Mouse (Mus musculus): ENCODE measurements at regions not wholly inside any gene's neighbourhood (a gene's known extent, or its start where the extent isn't known, plus 50 kb on each side); places are given as distances from the start of the nearest gene placed in this dataset.
A peak's percentile ranks its signal among the peaks of the same experiment; 100 is the strongest.

DNA sequence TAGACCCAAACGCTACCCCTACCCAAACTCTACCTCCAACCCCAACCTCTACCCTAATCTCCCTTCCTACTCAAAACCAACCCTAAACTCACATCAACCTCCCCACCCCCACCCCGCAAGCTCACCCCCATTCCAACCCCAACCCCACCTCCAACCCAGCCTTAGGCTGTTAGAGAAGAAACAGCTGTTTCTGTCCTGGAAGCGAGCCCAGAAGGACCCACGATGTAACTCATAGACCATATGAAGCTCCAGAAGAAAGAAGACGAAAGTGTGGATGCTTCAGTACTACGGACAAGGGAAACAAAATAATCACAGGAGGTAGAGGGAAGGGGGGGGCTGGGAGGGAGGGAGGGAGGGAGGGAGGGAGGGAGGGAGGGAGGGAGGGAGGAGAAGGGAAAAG lies 58.4 kb downstream of the Sox11 start:
- no peak for DNase-seq (ENCODE audit: low read depth, low spot score)

DNA sequence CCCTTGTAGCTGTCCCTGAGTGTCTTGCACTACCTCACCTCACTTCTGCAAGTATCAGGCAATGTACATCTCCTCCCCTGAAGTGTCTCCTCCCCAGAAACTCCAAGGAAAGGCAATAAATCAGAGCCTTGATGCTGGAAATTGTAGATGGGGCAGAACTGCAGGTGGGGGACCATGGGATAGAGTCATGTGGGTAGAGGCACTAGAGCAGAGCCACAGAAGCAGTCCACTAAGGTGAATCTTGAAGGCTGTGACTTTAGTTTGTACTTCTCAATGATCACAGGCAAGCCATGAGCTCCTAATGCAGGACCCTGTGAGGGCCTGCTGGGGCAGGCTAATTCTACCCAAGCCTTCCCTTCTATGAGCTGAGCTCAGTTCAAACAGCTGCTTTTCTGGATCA lies 80.4 kb downstream of the Sox11 start:
- no peak for DNase-seq (ENCODE audit: low read depth, low spot score)

DNA sequence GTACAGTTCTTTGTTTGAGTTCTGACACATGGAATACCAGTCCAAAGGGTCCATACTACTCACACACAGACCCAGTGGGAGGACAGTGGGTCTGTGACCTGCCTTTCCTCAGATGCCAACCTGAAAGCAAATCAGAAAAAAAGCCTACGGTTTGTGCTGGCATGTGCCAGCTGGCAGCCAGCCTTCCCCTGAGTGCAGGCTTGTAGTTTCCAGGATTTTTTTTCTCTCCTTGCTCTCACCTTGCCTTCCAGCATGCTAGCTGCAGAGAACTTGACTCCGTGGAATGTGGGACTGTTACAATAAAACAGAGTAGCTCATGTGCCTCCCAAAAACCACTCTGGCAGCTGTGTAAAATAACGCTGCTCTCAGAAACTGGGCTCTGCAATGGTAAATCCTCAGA lies 88.2 kb downstream of the Sox11 start:
- DNase-seq (ENCODE audit: low read depth, low spot score): no peak

DNA sequence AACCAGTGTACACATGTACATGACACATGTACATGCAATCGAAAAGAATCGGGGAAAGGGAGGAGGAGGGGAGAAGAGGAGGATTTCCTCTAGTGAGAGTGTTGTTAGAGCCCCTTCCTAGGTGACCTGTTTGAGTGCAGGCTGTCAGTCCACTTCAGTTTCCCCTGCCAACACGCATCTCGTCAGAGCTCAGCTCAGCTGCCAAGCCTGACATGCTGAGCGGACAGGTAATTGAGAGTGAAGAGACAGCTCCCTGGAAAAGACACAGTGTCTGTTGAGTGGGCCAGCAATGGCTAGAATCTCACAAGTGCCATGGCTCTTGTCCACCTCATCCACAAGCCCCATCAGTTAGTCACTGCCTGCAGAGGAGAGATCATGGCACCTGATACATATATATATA lies 90.9 kb downstream of the Sox11 start:
- DNase-seq (ENCODE audit: low read depth, low spot score): no peak

DNA sequence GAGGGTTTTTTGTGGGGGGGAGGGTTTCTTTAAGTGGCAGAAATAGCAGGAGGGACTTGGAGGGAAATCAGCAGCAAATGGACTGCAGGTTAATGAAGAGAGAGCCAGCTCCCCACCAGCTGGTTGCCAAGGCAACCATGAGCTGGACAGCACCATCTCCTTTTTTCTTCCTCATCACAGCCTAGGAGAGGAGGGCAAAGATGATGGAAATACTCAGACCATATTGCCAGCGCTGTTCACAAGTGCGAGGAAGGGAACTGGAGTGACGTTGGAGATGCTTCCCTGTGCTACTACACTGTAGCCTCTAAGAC lies 93.9 kb downstream of the Sox11 start:
- no peak for DNase-seq (ENCODE audit: low read depth, low spot score)

DNA sequence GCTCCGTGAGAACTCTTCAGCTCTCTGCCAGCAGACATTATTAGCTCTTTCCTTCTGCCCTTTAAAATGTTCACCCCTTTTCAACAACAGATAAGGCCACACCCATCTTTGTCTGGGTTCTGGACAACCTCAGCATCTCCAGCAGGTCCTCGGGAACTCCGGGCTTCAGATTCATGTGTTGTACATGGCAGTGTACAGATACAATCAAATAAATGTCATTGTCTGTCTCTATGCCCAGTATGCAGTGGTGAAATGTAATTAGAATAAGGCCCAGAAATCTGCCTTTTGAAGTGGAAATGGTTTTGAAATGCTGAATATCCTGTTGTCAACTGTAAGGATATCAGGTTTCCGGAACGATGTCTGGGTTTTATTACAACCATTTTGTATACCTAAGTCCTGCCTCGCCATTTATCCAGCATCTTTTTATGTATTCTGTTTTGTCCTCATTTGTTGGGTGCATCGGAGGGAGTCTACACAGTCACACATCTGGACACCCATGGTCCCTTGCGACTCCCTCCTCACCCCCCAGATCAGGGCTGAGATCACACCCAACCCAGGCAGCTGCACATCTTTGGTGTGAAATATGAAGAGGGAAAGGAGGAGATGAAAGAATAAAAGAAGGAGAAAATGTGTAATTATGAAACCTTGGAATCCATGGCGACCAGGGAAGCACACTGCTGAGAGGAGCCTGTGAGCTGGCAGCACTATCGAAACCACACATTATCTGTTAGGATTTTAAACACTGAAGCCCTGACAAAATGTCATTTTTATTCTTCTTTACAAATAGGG lies 94.4 kb downstream of the Sox11 start:
- no peak for DNase-seq (ENCODE audit: low read depth, low spot score)

DNA sequence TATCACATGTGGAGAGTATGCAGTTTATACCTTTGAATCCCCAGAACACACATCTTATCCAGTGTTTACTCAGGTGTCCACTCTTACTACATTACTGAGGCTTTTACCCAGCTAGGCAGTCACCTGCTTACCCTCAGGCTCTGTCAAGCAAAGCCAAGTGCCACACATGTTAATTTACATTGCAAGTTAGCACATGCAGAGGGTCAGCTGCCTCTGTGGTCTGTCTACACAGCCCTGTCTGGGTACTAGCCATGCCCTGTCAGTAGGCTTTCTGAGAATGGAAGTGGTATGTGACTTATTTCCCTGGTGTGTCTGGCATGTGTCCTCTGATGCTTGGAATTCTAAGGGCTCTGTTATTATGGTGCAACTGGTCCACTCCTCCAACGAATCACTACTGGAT lies 106.6 kb downstream of the Sox11 start:
- no peak for DNase-seq (ENCODE audit: low read depth, low spot score)

DNA sequence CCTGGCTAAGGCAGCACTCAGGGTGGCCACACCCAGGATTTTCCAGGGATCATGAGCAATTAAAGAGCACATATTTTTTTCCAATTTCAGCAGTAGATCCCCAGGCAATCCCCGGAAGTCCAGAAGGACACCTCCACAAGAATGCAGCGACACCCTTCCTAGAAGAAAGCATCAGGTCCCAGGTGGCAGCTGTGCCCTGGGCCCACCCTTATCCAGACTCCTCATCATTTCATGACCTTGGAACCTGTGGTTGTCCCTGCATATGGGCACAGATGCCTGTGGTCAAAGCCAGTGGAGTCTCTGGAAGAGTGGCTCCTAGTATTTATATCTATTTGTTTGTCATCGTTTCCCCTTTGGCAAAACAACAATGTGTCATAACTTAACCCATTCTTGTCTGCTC lies 120.8 kb downstream of the Sox11 start:
- DNase-seq (ENCODE audit: low read depth, low spot score): no peak

DNA sequence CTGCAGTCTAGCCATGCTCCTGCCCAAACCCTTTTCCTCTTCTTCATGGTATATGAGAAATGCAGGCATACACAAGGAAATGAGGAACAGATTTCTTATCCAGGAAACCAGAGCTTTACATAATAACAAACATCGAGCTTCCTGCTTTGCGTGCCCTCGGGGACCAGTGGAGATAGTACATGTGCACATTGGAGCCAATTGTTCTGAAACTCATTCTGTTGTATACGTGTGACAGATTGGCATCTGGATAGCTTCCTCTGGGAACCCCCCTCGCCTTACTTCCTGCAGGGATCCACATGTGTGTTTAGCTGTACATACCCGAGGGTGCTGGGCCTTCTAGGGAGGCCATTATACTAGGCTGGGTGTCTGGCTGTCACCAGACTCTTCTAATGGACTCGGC lies 141.2 kb downstream of the Sox11 start:
- DNase-seq (ENCODE audit: low read depth, low spot score): no peak

DNA sequence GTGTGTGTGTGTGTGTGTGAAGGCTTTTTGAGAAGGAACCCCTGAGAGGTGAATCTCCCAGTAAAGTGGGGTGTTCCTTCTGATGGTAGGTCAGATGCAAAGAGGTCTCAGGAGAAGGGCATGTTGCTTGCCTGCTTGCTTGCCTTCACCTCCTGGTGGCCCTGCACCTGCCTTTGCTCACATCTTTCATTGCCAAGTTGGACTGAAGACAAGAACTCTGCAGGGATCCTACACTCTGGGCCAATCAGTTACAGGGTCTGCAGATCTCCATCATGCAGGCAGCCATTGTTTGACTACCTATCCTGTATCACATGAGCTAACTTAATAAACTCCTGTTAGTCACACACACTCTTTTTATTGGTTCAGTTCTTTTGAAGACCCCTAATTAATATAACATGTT lies 148.4 kb downstream of the Sox11 start:
- no peak for DNase-seq (ENCODE audit: low read depth, low spot score)

DNA sequence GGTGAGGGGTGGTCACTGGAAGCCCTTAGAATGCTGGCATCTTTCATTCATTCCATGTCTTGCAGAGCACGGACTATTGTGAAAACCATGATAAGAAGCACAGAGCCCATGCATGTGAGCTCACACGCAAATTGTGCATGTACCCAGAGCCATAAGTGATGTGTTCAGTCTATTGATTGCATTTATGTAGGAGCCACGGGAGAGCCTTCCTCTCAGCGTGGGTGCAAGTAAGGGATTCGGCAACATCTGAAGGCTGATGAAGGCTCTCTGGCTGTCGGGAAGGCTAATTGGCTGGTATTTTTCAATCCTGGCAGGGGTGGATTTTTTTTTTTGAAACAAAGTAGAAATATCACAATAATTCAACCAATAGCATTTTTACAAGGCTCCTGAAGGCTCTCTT lies 150.5 kb downstream of the Sox11 start:
- DNase-seq (ENCODE audit: low read depth, low spot score): no peak

DNA sequence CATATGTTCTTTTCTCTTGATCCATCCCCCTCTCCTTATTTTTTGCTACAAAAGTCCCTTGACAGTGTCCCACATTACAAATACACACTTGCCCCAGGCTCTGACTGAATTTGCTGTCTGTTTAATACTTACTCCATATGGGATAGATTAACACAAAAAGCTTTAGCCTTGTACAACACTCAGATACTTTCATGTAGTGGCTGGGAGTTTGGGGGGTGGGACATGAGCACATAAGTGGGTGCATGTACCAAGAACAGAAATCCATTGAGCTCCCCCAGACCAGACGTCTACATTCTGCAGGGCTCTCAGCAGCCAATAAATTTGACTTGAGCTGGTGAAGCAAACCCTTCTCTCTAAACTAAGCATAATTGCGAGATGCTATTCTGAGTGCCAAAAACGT lies 154.9 kb downstream of the Sox11 start:
- DNase-seq (ENCODE audit: low read depth, low spot score): peak; percentile 35

DNA sequence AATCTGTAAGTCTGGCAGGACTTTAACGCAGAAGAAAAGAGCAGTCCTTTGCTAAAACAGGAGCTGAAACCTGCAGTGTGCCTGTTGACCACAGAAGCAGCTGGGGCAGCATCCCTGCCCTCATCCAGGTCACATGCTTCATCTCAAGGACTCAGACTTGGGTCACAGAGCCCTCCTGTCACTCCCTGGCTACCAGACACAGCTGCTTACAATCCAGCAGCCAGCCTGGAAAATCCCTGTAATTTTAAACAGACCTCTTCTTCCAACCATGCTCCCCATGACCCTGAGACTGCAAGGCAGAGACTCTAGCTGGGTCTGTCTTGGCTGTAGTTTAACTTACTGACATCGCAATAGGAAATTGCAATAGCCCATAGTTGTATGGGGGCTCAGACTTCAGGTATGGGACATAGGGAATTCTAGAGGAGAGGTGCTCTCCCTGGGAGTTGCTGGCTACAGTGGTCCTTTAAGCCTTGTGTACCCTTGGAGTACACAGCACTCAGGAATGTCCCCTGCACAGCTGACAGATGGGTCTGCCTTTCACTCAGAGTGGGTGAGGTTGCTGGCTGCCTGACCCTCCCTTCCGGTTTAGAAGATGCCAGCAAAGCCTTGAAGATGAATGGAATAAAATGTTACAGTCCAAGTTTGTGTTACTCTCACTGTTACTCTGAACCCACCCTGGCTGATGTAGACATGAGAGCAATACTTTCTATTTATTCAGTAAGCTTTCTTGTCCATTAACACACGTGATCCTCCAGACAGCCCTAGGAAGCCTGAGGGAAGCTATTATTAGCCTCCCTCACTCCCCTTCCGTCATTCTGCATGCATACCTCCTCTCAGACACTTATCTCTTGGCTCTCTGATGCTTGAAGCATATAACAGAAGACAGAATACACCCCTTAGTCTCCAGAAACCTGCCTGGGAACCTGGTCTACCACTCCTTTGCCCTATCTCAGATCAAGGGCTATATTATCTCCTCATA lies 159.7 kb downstream of the Sox11 start:
- peak; percentile 32 for DNase-seq (ENCODE audit: low read depth, low spot score)

DNA sequence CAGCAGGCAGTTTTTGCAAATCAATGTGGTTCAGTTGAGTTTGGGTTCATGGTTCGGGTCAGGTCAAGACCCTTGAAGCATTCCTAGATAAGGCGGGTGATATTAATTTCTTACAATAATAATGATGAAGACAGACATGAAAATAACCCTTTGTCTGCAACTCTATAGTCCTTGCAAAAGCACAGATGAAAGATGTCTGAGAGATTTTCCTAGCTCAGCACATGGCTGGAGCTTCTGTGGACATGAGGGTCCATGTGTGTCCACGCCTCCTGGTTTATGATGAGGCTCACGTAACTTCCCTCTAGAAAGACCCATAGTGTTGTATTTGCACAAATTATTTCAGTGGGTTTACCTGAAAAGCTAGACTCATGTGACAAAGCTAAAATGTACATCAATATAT lies 168.8 kb downstream of the Sox11 start:
- no peak for DNase-seq (ENCODE audit: low read depth, low spot score)

DNA sequence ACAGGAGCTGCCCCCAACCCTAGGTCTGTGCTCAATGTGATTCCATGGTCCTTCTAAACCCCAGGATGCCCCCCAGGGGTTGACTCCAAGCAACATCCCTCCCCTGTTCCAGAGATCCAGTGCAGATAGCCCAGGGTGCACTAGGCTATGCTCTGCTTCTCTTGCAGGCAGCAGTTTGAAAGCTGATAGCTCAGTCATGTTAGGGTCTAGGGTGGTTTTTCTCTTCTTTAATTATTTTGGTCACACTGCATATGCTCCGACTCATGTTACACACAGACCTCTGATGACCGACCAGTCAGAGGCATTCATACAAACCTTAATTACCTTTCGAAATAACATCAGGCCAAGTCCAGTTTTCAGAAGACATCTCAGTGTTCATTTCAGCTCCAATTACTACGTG lies 169.2 kb downstream of the Sox11 start:
- no peak for DNase-seq (ENCODE audit: low read depth, low spot score)

DNA sequence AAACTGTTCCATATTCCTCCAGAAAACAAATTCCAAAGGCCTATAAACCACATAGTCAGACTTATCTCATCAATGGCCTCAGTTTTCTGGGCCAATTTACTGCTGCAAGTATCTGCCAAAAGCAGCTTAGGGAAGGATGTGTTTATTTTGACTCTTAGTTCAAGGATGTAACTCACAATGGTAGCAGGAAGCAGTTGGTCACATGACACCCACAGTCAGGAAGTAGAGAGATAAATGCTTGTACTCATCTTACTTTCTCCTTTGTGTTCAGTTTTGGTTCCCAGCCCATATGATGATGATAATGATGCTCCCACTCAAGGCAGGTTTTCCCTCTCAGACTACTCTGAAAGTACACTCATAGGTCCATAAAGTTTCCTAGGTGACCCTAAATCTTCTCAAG lies 170.8 kb downstream of the Sox11 start:
- DNase-seq (ENCODE audit: low read depth, low spot score): no peak

DNA sequence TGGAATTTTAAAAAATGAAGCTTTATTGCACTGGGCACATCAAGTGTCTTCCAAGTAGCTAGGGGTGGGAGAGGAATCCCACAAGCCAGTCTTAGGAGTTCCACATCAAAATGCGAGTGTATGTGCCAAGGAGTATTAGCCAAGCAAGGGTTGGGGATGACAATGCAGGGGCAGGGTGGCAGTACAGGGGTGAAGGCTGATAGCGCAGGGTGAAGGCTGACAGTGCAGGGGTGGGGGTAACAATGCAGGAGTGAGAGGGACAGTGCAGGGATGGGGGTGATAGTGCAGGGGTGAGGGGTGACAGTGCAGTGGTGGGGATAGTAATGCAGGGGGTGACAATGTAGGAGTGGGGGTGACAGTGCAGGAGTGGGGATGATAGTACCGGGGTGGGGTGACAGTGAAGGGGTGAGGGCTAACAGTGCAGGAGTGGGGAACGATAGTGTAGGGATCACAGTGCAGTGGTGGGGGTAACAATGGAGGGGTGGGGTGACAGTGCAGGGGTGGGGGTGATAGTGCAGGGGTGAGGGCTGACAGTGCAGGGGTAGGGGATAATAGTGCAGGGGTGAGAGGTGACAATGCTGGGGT lies 177.4 kb downstream of the Sox11 start:
- no peak for DNase-seq (ENCODE audit: low read depth, low spot score)

DNA sequence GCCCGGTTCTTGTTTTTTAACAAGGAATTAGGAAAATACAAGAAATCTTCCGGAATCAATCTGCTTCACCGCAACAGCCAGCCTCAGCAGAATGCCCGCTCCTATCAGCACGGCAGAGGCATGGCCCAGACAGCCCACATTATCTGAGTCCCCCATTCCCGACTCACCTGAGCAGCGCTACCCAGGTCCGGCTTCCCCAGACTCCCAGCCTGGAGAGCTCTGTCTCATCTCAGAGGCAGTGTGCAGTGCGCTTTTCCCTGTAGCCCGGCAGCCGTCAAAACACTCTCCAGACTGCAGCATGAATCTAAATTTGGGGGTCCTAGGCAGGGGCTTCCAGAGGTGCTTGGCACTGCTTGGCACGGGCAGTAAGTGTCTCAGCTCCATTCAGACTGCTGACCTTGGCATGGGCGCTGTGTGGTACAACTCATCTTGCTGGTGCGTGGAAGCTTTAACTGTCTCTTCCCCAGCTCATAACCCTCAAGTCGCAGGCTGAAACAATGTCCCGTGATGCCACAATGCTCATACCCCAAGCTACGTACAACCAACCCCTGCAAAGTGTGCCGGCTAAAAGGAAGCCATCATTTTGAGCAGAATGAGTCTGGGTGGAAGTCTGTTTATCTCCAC lies 182.2 kb downstream of the Sox11 start:
- DNase-seq (ENCODE audit: low read depth, low spot score): no peak

DNA sequence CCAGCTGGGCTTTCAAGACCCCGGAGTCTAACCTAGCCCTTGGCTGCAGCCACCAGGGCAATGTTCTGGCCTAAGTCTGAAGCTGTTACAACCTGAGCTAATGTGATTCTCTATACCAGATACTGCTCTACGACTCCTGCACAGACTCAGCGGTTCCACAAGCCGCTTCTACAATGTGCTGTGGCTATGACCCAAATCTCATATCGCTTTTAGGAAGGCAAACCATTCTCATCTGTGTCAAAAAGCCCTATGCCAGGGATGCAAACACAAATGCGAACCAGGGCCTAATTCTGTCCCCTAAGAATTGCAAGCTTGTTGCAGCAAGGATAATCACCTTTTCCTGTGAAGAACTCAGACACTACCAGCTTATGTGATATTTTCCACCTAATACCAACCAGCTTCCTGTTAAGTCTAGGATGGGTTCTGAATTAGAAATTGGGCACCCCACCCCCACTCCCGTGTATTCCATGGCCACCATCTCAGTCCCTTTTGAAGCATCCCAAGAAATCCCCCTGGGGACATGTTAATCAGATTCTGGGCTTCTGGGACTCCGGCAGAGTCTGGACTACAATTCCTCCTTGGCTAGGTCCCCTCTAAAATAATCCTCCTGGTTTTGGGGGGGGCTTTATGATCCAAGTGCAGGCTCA lies 182.8 kb downstream of the Sox11 start:
- DNase-seq (ENCODE audit: low read depth, low spot score): no peak

DNA sequence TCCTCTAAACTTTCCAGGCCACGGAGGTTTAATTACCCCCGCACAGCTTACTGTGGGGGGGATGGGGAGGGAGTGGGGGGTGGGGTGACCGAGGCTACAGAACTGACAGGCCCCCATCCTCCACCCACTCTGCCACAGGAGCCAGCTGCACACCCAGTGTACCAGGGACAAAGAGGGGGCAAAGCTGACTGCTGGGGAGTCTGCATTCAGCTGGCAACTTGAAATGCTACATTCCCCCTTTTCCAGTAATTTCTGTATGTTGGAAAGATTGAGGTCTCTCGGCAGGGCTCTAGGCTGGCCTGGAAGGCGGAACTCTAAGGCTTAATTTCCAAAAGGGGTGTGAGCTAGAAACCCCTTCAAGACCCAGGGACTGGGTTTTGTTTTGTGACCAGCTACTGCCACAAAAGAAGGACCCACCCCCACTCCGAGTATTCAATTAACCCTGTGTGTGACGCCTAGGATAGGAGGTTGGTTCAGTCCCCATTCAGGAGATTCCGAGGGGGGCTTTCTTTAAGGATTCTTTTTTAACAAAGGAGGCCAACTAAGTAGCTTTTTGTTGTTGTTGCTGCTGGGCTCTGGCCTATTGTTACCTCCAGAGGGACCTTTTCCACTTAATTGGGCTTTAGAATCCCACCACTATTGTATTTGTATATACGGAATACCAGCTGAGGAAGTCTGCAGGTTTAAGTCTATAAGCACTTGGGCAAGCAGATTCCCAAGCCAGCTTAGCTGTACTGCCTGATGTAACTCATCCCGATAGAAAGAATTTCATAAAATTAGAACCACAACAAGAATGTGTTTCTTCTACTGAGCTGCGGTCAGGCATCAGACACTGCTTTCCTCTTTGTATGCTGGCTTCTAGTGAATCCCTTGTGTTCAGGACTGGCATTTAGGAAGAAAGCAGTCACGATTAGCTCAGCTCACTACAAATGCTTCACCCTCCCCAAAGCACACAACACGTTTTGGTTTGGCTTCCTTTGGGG lies 191.2 kb downstream of the Sox11 start:
- DNase-seq (ENCODE audit: low read depth, low spot score): no peak

DNA sequence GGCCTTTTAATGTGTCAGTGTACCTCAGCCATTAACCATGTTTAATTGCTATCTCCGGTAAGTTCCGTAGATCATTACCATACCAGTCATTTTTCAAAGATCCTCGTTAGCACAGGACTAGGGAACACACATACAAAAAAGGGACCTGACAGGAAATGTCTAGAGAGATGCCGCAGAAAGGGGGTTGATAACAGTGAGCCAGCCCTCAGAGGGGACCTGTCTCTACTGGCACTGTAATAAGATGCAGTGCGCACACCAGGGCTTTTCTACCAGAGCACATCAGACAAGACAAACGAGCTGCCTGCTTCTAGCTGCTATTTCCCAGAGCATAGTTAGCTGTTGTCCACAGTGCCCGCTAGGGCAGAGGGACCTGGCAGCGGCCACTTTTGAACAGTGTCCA lies 199.1 kb downstream of the Sox11 start:
- no peak for DNase-seq (ENCODE audit: low read depth, low spot score)
